12 mouse cellular contexts compared by ENCODE assay signal in the genomic region with DNA sequence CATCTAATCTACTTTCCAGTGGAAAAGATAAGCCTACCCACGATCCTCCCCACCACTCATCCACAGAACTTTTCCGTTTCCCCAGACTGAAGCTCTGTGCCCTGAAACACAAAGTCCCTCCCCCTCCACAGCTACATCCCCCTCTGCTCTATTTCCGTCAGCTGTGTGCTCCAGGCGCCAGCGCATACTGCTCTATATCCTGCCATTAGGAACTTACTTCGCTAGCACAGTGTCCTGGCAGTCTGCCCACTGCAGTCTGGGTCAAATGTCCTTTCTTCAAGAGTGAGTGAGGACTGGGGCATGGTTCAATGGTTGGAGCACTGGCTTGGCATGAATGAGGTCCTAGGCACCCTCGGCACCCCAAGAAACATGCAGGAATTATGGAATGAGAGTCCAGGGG. TPM values are rescaled to one million over a fixed set of nuclear protein-coding genes. Genes with fewer than 3 reads are reported as not detected.
A peak's percentile ranks its signal among the peaks of the same experiment; 100 is the strongest.
DNase-seq lines count a peak whose midpoint lies in the region; ATAC-seq and TF ChIP-seq lines count a peak whose summit lies in the region.
"Had no signal": no experiment of that assay in that cellular context is flagged by ENCODE, and none has a peak within 500 bp of the region (broad histone marks: within the 10 kb centered on the region; RNA-seq: fewer than 3 reads in every experiment).

No protein-coding gene starts in this region.

- WGBS in kidney, embryonic 14.5 days, result 71% methylated on average over 7 of the region's 7 CpGs
- 14% methylated on average over 7 of the region's 7 CpGs for WGBS in heart, postnatal 0 days
- 80% methylated on average over 7 of the region's 7 CpGs for WGBS in liver, adult 2 months
- 90% methylated on average over 7 of the region's 7 CpGs for WGBS in midbrain, embryonic 10.5 days

- H3K9me3 ChIP-seq in kidney, embryonic 14.5 days (ENCODE audit: control insufficient read depth, low read length), result no peaks in the 10 kb centered on the region
- no peaks in the 10 kb centered on the region for H3K9me3 ChIP-seq in heart, postnatal 0 days (replicated peaks; ENCODE audit: control insufficient read depth, low read length)
- no peaks in the 10 kb centered on the region for H3K9me3 ChIP-seq in midbrain, embryonic 10.5 days (replicated peaks)

- no peak for TF ChIP-seq CTCF in heart, postnatal 0 days (IDR thresholded peaks at IDR 0.05; ENCODE audit: low read depth)
- TF ChIP-seq CTCF in liver, adult 2 months (IDR thresholded peaks at IDR 0.05; ENCODE audit: low read depth, low read length), result no peak

- H3K4me3 ChIP-seq in kidney, embryonic 14.5 days (ENCODE audit: low read length), result no peak overlapping the region
- H3K4me3 ChIP-seq in heart, postnatal 0 days (ENCODE audit: low read depth, low read length), result no peak overlapping the region
- H3K4me3 ChIP-seq in liver, adult 2 months (ENCODE audit: insufficient read depth, low read depth, low read length), result no peak overlapping the region
- H3K4me3 ChIP-seq in midbrain, embryonic 10.5 days, result no peak overlapping the region
- H3K4me3 ChIP-seq: limb, embryonic 12.5 days; myocyte had no signal

- no peaks in the 10 kb centered on the region for H3K79me2 ChIP-seq in liver, adult 2 months (ENCODE audit: control insufficient read depth, insufficient read depth, low read length)

- H3K27me3 ChIP-seq in kidney, embryonic 14.5 days (ENCODE audit: control insufficient read depth, insufficient read depth, low read length), result no peaks in the 10 kb centered on the region
- H3K27me3 ChIP-seq in heart, postnatal 0 days (ENCODE audit: control insufficient read depth, insufficient read depth, low read length), result no peaks in the 10 kb centered on the region
- H3K27me3 ChIP-seq in liver, adult 2 months (ENCODE audit: control insufficient read depth, insufficient read depth, low read length), result no peaks in the 10 kb centered on the region
- no peaks in the 10 kb centered on the region for H3K27me3 ChIP-seq in midbrain, embryonic 10.5 days (ENCODE audit: low read depth, poor library complexity, severe bottlenecking)
- H3K27me3 ChIP-seq: limb, embryonic 12.5 days had no signal

- ATAC-seq in kidney, embryonic 14.5 days (ENCODE audit: low FRiP score, low TSS enrichment), result no peak
- ATAC-seq in common myeloid progenitor, adult 5-6 weeks (replicated peaks; ENCODE audit: low read depth, poor library complexity, severe bottlenecking), result 0 out of 2 replicates have a peak, but pooled peaks have one; percentile 21
- peak; percentile 79 for ATAC-seq in heart, postnatal 0 days (ENCODE audit: insufficient read depth, low read depth)
- no peak for ATAC-seq in activated CD4-positive, CD25-positive, alpha-beta regulatory T cell, adult 4 months
- ATAC-seq: hindbrain, embryonic 16.5 days had no signal

- H3K36me3 ChIP-seq in kidney, embryonic 14.5 days (ENCODE audit: control insufficient read depth, insufficient read depth, low read length), result no peaks in the 10 kb centered on the region
- H3K36me3 ChIP-seq in heart, postnatal 0 days (replicated peaks; ENCODE audit: control insufficient read depth, insufficient read depth, low read length), result no peaks in the 10 kb centered on the region
- H3K36me3 ChIP-seq in liver, adult 2 months (ENCODE audit: control insufficient read depth, insufficient read depth, low read length), result no peaks in the 10 kb centered on the region
- no peaks in the 10 kb centered on the region for H3K36me3 ChIP-seq in midbrain, embryonic 10.5 days
- H3K36me3 ChIP-seq: limb, embryonic 12.5 days had no signal

- H3K9ac ChIP-seq in kidney, embryonic 14.5 days (ENCODE audit: low read depth, low read length), result no peak overlapping the region
- H3K9ac ChIP-seq in heart, postnatal 0 days (replicated peaks; ENCODE audit: low read depth, low read length), result no peak overlapping the region
- H3K9ac ChIP-seq in liver, adult 2 months (ENCODE audit: low read depth, low read length), result no peak overlapping the region
- H3K9ac ChIP-seq: limb, embryonic 12.5 days had no signal

- H3K27ac ChIP-seq in kidney, embryonic 14.5 days (ENCODE audit: low read depth, low read length), result no peak overlapping the region
- peak overlapping the region; percentile 62 for H3K27ac ChIP-seq in heart, postnatal 0 days (ENCODE audit: low read depth)
- H3K27ac ChIP-seq in liver, adult 2 months (replicated peaks; ENCODE audit: insufficient read depth, low read depth, low read length), result no peak overlapping the region
- no peak overlapping the region for H3K27ac ChIP-seq in midbrain, embryonic 10.5 days (replicated peaks)
- H3K27ac ChIP-seq: limb, embryonic 12.5 days had no signal

- no peak overlapping the region for H3K4me2 ChIP-seq in kidney, embryonic 14.5 days (replicated peaks; ENCODE audit: low read depth, low read length)
- H3K4me2 ChIP-seq in heart, postnatal 0 days (ENCODE audit: low read depth, low read length), result peak overlapping the region; percentile 4; the same call in 1 of the 2 replicates
- H3K4me2 ChIP-seq: limb, embryonic 12.5 days had no signal

- H3K4me1 ChIP-seq in kidney, embryonic 14.5 days (ENCODE audit: control insufficient read depth, insufficient read depth, low read length), result no peaks in the 10 kb centered on the region
- H3K4me1 ChIP-seq in heart, postnatal 0 days (ENCODE audit: control insufficient read depth, insufficient read depth), result peaks cover 10% of the 10 kb centered on the region
- H3K4me1 ChIP-seq in liver, adult 2 months (ENCODE audit: control insufficient read depth, insufficient read depth, low read length), result 0 out of 2 replicates have a peak, but pooled peaks cover 1% of the 10 kb centered on the region
- H3K4me1 ChIP-seq in midbrain, embryonic 10.5 days, result peaks cover 8% of the 10 kb centered on the region
- H3K4me1 ChIP-seq: limb, embryonic 12.5 days had no signal

- no peak for TF ChIP-seq POLR2A in liver, adult 2 months (IDR thresholded peaks at IDR 0.05; ENCODE audit: extremely low read depth, insufficient read depth, low read length)

- DNase-seq in kidney, adult 11 months, result peak; percentile 74
- peak; percentile 71 for DNase-seq in heart, postnatal 0 days (ENCODE audit: low spot score)
- peak; percentile 42 for DNase-seq in liver, adult 2 months (ENCODE audit: extremely low read depth, low read depth, low spot score)
- DNase-seq in midbrain, embryonic 10.5 days (ENCODE audit: low spot score), result no peak
- DNase-seq in urinary bladder, postnatal 10 days (ENCODE audit: low spot score), result no peak
- DNase-seq: thymus, postnatal 25 days had no signal

- peak; percentile 72 for TF ChIP-seq EP300 in heart, postnatal 0 days (IDR thresholded peaks at IDR 0.05; ENCODE audit: low read depth)

RNA-seq across cellular contexts. Expression of gene Scarb1, which starts 23.0 kb away (rescaled TPM):
- 34.8 and 48.8 TPM in 2 replicates for polyA plus RNA-seq in kidney, embryonic 14.5 days (2014; fragmentation: Nextera tagmentation; extraction: Ambion mirVana)
- 34.5 and 51.2 TPM in 2 replicates for total RNA-seq in common myeloid progenitor, adult 5-6 weeks (2017)
- total RNA-seq in heart, postnatal 0 days (2014; rRNA removed; ENCODE audit: low replicate concordance), result 79.8 and 84.2 TPM in 2 replicates
- 53.7 and 58.2 TPM in 2 replicates for polyA plus RNA-seq in heart, postnatal 0 days (2015; fragmentation: Nextera tagmentation; extraction: Ambion mirVana)
- total RNA-seq in liver, adult 2 months (2014; rRNA removed), result 72.4 and 108 TPM in 2 replicates
- polyA plus RNA-seq in liver, adult 2 months (2012; rRNA removed), result 189 and 223 TPM in 2 replicates
- polyA plus RNA-seq in midbrain, embryonic 10.5 days (2016; fragmentation: Nextera tagmentation; extraction: Ambion mirVana), result 48.1 and 52.3 TPM in 2 replicates
- polyA plus RNA-seq in activated CD4-positive, CD25-positive, alpha-beta regulatory T cell, adult 4 months (2017; shearing (Covaris generic)), result 1 to 10 TPM; 8.8 to 9.4 TPM

RNA-seq across cellular contexts. Expression of gene Gm10382, which starts 25.2 kb away (rescaled TPM):
- polyA plus RNA-seq in kidney, embryonic 14.5 days (2014; fragmentation: Nextera tagmentation; extraction: Ambion mirVana), result 0.16 and 0.41 TPM in 2 replicates
- total RNA-seq in common myeloid progenitor, adult 5-6 weeks (2017), result 1.2 TPM in 1 of 2 replicates, not detected in the other
- total RNA-seq in heart, postnatal 0 days (2014; rRNA removed; ENCODE audit: low replicate concordance), result not detected in 2 replicates
- polyA plus RNA-seq in heart, postnatal 0 days (2015; fragmentation: Nextera tagmentation; extraction: Ambion mirVana), result 0.32 and 0.78 TPM in 2 replicates
- total RNA-seq in liver, adult 2 months (2014; rRNA removed), result 0.13 TPM in 1 of 2 replicates, not detected in the other
- 0.16 and 0.24 TPM in 2 replicates for polyA plus RNA-seq in liver, adult 2 months (2012; rRNA removed)
- 0.56 and 0.57 TPM in 2 replicates for polyA plus RNA-seq in midbrain, embryonic 10.5 days (2016; fragmentation: Nextera tagmentation; extraction: Ambion mirVana)
- polyA plus RNA-seq in activated CD4-positive, CD25-positive, alpha-beta regulatory T cell, adult 4 months (2017; shearing (Covaris generic)), result 1 to 10 TPM in 1 of 2 experiments, under 1 TPM in 1; 0.68 to 1.1 TPM

RNA-seq across cellular contexts. Expression of gene Ubc, which starts 26.1 kb away (rescaled TPM):
- polyA plus RNA-seq in kidney, embryonic 14.5 days (2014; fragmentation: Nextera tagmentation; extraction: Ambion mirVana), result 715 and 1,051 TPM in 2 replicates
- total RNA-seq in common myeloid progenitor, adult 5-6 weeks (2017), result 252 and 273 TPM in 2 replicates
- 889 and 1,003 TPM in 2 replicates for total RNA-seq in heart, postnatal 0 days (2014; rRNA removed; ENCODE audit: low replicate concordance)
- polyA plus RNA-seq in heart, postnatal 0 days (2015; fragmentation: Nextera tagmentation; extraction: Ambion mirVana), result 742 and 892 TPM in 2 replicates
- total RNA-seq in liver, adult 2 months (2014; rRNA removed), result 634 and 1,049 TPM in 2 replicates
- polyA plus RNA-seq in liver, adult 2 months (2012; rRNA removed), result 990 and 1,297 TPM in 2 replicates
- 957 and 1,129 TPM in 2 replicates for polyA plus RNA-seq in midbrain, embryonic 10.5 days (2016; fragmentation: Nextera tagmentation; extraction: Ambion mirVana)
- polyA plus RNA-seq in activated CD4-positive, CD25-positive, alpha-beta regulatory T cell, adult 4 months (2017; shearing (Covaris generic)), result 1,000 to 10,000 TPM in 1 of 2 experiments, 100 to 1,000 TPM in 1; 706 to 1,210 TPM

Comparison
In these comparisons a context has a peak if more than half of its experiments do, and no peak if none do; other contexts are left out.
1. DNase-seq: peak in kidney, adult 11 months (single experiment), heart, postnatal 0 days (single experiment) and liver, adult 2 months (single experiment); none in midbrain, embryonic 10.5 days (single experiment) and urinary bladder, postnatal 10 days (single experiment).
2. ATAC-seq: peak in common myeloid progenitor, adult 5-6 weeks (single experiment) and heart, postnatal 0 days (single experiment); none in kidney, embryonic 14.5 days (single experiment) and activated CD4-positive, CD25-positive, alpha-beta regulatory T cell, adult 4 months (single experiment).